Comparison of ENCODE assay signal across 11 mouse cellular contexts in genomic region chr10:45468180-45468915, GRCm38 (mm10). TPM values are rescaled to one million over a fixed set of nuclear protein-coding genes. Genes with fewer than 3 reads are reported as not detected.
DNase-seq lines count a peak whose midpoint lies in the region; ATAC-seq and TF ChIP-seq lines count a peak whose summit lies in the region.
"Had no signal": no experiment of that assay in that cellular context is flagged by ENCODE, and none has a peak within 500 bp of the region (broad histone marks: within the 10 kb centered on the region; RNA-seq: fewer than 3 reads in every experiment).

No protein-coding gene starts in this region.

- H3K27me3 ChIP-seq in heart, embryonic 13.5 days (replicated peaks): no peaks in the 10 kb centered on the region; the same call in 1 of the 2 replicates
- no peaks in the 10 kb centered on the region for H3K27me3 ChIP-seq in embryonic facial prominence, embryonic 12.5 days
- H3K27me3 ChIP-seq in limb, embryonic 14.5 days (ENCODE audit: control insufficient read depth, insufficient read depth, low read length): peaks cover 19% of the 10 kb centered on the region

- H3K9ac ChIP-seq in heart, embryonic 13.5 days: peak overlapping the region; percentile 85
- no peak overlapping the region for H3K9ac ChIP-seq in embryonic facial prominence, embryonic 12.5 days
- H3K9ac ChIP-seq in limb, embryonic 14.5 days (ENCODE audit: low read depth, low read length, severe bottlenecking): 0 out of 2 replicates have a peak overlapping the region, but pooled peaks have one; percentile 12

- H3K4me2 ChIP-seq in heart, embryonic 13.5 days: peak overlapping the region; percentile 70
- H3K4me2 ChIP-seq in embryonic facial prominence, embryonic 12.5 days (replicated peaks): peak overlapping the region; percentile 75
- peak overlapping the region; percentile 84 for H3K4me2 ChIP-seq in limb, embryonic 14.5 days (replicated peaks; ENCODE audit: low read depth, low read length, severe bottlenecking)

- H3K4me3 ChIP-seq in heart, embryonic 13.5 days: peak overlapping the region; percentile 69
- peak overlapping the region; percentile 55 for H3K4me3 ChIP-seq in embryonic facial prominence, embryonic 12.5 days
- peak overlapping the region; percentile 47 for H3K4me3 ChIP-seq in limb, embryonic 14.5 days (replicated peaks; ENCODE audit: low read length)

- peak overlapping the region; percentile 90 for H3K27ac ChIP-seq in heart, embryonic 13.5 days (replicated peaks)
- H3K27ac ChIP-seq in embryonic facial prominence, embryonic 12.5 days: no peak overlapping the region
- H3K27ac ChIP-seq in limb, embryonic 14.5 days (replicated peaks; ENCODE audit: low read depth, low read length): no peak overlapping the region

- H3K9me3 ChIP-seq in heart, embryonic 13.5 days: no peaks in the 10 kb centered on the region
- no peaks in the 10 kb centered on the region for H3K9me3 ChIP-seq in embryonic facial prominence, embryonic 12.5 days
- H3K9me3 ChIP-seq in limb, embryonic 14.5 days (ENCODE audit: control insufficient read depth, low read length): no peaks in the 10 kb centered on the region

- no peak for TF ChIP-seq POLR2A in limb, embryonic 14.5 days (IDR thresholded peaks at IDR 0.05; ENCODE audit: borderline replicate concordance, extremely low read depth, insufficient read depth, insufficient read length)

- DNase-seq in heart, postnatal 4 days: no peak
- DNase-seq in 3T3-L1 (ENCODE audit: low read depth, low spot score): peak; percentile 46
- DNase-seq in limb, embryonic 14.5 days (ENCODE audit: low spot score): no peak
- no peak for DNase-seq in cerebellum, adult 9-10 months
- DNase-seq in frontal cortex, postnatal 25 days (ENCODE audit: low spot score in 2 of 2): no peak
- DNase-seq: kidney, adult 11 months; lung, postnatal 14 days; right cerebral cortex, postnatal 25 days had no signal

- WGBS in heart, embryonic 13.5 days: 32% methylated on average over 4 of the region's 4 CpGs
- WGBS in embryonic facial prominence, embryonic 12.5 days: 32% methylated on average over 4 of the region's 4 CpGs
- whole genome bisulfite sequencing in limb, embryonic 14.5 days: 14% methylated on average over 4 of the region's 4 CpGs

- ATAC-seq in heart, embryonic 13.5 days (ENCODE audit: extremely low read depth, insufficient number of reproducible peaks, low FRiP score, low TSS enrichment): no peak
- no peak for ATAC-seq in embryonic facial prominence, embryonic 12.5 days (ENCODE audit: insufficient number of reproducible peaks, insufficient read depth, low FRiP score, low TSS enrichment)
- no peak for ATAC-seq in limb, embryonic 14.5 days (ENCODE audit: low FRiP score, low read depth)
- ATAC-seq in granulocyte monocyte progenitor cell, adult 5-6 weeks (replicated peaks; ENCODE audit: poor library complexity, severe bottlenecking): no peak

- no peaks in the 10 kb centered on the region for H3K36me3 ChIP-seq in heart, embryonic 13.5 days
- no peaks in the 10 kb centered on the region for H3K36me3 ChIP-seq in embryonic facial prominence, embryonic 12.5 days
- no peaks in the 10 kb centered on the region for H3K36me3 ChIP-seq in limb, embryonic 14.5 days (ENCODE audit: control insufficient read depth, insufficient read depth, low read length)

- peaks cover 18% of the 10 kb centered on the region for H3K4me1 ChIP-seq in heart, embryonic 13.5 days
- peaks cover 8% of the 10 kb centered on the region; the same call in 1 of the 2 replicates for H3K4me1 ChIP-seq in embryonic facial prominence, embryonic 12.5 days
- peaks cover 6% of the 10 kb centered on the region for H3K4me1 ChIP-seq in limb, embryonic 14.5 days (ENCODE audit: control insufficient read depth, insufficient read depth, low read length)

RNA-seq across cellular contexts. Expression of gene Lin28b, which starts 17.8 kb away (rescaled TPM):
- 2.9 and 3.5 TPM in 2 replicates for polyA plus RNA-seq in heart, embryonic 13.5 days (2015; fragmentation: Nextera tagmentation; extraction: Ambion mirVana)
- under 1 TPM; 0.74 TPM for total RNA-seq in heart, postnatal 4 days (2021)
- polyA plus RNA-seq in embryonic facial prominence, embryonic 12.5 days (2016; fragmentation: Nextera tagmentation; extraction: Ambion mirVana): 6.3 and 7.2 TPM in 2 replicates
- polyA plus RNA-seq in limb, embryonic 14.5 days (2012; rRNA removed): 1.1 and 1.2 TPM in 2 replicates
- 1.2 and 1.3 TPM in 2 replicates for polyA plus RNA-seq in limb, embryonic 14.5 days (2014; fragmentation: Nextera tagmentation; extraction: Ambion mirVana)
- total RNA-seq in granulocyte monocyte progenitor cell, adult 5-6 weeks (2014; fragmentation: Nextera tagmentation): not detected in 2 replicates
- total RNA-seq in granulocyte monocyte progenitor cell, adult 5-6 weeks (2017): not detected in 2 replicates
